Mouse (Mus musculus) liver, adult 2 months (tissue): ENCODE measurements at regions not wholly inside any gene's neighbourhood (a gene's known extent, or its start where the extent isn't known, plus 50 kb on each side); places are given as distances from the start of the nearest gene placed in this dataset.
A peak's percentile ranks its signal among the peaks of the same experiment; 100 is the strongest.

Source experiments
- DNase-seq: peaks from one replicate; pipeline ENCODE4 v3.0.0-alpha.2; 2011; ENCODE audit warnings: low read depth, low spot score; ENCODE audit errors: extremely low read depth
- H3K27ac ChIP-seq: fragments of 200-500 bp; replicated peaks from 2 replicates; pipeline ENCODE4 v1.5.1; 2012; ENCODE audit warnings: low read depth, mild to moderate bottlenecking, control low read depth, inconsistent platforms, low read length; ENCODE audit not compliant: insufficient read depth
- H3K27me3 ChIP-seq: fragments of 200-500 bp; 2 replicates; pipeline ENCODE4 v1.6.1; 2012; ENCODE audit warnings: mild to moderate bottlenecking, moderate library complexity, low read length, inconsistent platforms; ENCODE audit not compliant: control insufficient read depth, insufficient read depth
- H3K36me3 ChIP-seq: fragments of 200-500 bp; 2 replicates; pipeline ENCODE4 v1.6.1; 2012; ENCODE audit warnings: low read length, inconsistent platforms; ENCODE audit not compliant: control insufficient read depth, insufficient read depth
- H3K4me1 ChIP-seq: fragments of 200-500 bp; 2 replicates; pipeline ENCODE4 v1.6.1; 2011; ENCODE audit warnings: low read length; ENCODE audit not compliant: control insufficient read depth, insufficient read depth
- H3K4me3 ChIP-seq: fragments of 200-500 bp; 2 replicates; pipeline ENCODE4 v1.5.1; 2011; ENCODE audit warnings: low read depth, mild to moderate bottlenecking, control low read depth, low read length, moderate library complexity; ENCODE audit not compliant: insufficient read depth
- H3K79me2 ChIP-seq: fragments of 200-500 bp; 2 replicates; pipeline ENCODE4 v1.6.1; 2012; ENCODE audit warnings: inconsistent platforms, mild to moderate bottlenecking, low read length, moderate library complexity; ENCODE audit not compliant: control insufficient read depth, insufficient read depth
- H3K9ac ChIP-seq: fragments of 200-500 bp; 2 replicates; pipeline ENCODE4 v1.6.1; 2012; ENCODE audit warnings: low read depth, mild to moderate bottlenecking, control low read depth, inconsistent platforms, low read length
- CTCF ChIP-seq: fragments of 200-500 bp; IDR thresholded peaks from 2 replicates; pipeline ENCODE4 v1.5.1; 2011; ENCODE audit warnings: low read depth, low read length, control low read depth
- POLR2A ChIP-seq: fragments of 200-500 bp; IDR thresholded peaks from 2 replicates; pipeline ENCODE4 v1.6.1; 2011; ENCODE audit warnings: low read length, control low read depth; ENCODE audit not compliant: insufficient read depth; ENCODE audit errors: extremely low read depth
- WGBS: fragments of 180-500 bp; shearing (Covaris S2); methylation state at CpG from one replicate; pipeline ENCODE4 v1.1.7; 2018; 5-methylcytosine and 5-hydroxymethylcytosine counted together

DNA sequence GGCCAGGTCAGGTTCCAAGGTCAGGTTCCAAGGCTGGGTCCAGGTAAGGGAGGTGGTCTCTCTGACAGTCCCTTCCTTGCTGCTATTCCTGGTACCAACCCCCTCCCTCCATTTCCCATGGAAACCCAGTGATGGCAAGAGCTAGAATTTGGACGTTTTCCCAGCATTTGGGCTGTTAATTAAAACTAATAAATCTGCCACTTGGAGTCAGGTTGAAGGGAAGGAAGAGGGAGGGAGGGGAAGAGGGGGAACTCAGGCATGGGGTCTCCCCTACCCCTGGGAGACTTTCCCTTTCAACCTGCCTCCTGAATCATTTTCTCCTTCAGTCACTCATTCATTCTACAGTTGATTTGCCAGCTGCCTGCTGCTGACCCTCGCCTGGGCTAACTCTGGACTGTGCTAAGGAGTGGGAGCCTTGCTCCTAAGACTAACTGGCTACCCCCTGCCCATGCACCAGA, 179.5 kb downstream of the Tmem132e start:
- DNase-seq: no peak
- WGBS: 56% methylated on average over 2 of the region's 2 CpGs

DNA sequence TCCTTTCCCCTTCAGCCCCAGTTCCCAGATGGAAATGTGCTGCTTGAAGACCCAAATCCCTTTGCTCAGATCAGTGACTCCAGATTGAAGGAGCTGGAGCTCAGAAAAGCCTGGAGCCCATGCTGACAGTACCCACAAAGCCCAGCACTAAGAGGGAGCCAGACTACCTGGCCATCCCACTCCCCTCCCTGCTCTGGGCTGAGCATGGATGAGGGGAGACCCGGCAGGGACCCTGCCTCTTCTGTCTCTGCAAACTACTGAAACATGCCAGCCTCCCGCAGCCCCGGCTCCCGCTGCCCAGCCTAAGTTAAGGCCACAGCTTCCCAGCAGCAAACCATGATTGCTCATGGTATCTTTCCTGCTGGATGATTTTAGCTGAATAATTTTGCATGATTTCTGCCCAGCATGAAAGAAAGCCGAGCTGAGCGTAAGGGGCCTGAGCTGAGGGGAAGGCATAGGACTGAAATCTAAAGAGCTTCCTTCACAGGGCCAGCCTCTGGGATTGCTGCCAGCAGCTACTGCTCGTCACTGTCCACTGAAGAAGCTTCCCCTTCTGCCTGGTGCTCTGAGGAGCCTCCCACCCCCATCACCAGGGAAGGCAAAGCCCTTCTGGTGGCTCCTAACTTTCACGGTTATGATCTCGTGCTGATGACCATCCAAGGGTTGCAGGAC, 178.4 kb downstream of the Tmem132e start:
- WGBS: 63% methylated on average over 9 of the region's 9 CpGs
- TF ChIP-seq CTCF (no peak), POLR2A (no peak)
- no peaks in the 10 kb centered on the region for H3K36me3 ChIP-seq
- H3K4me1 ChIP-seq: peaks cover 7% of the 10 kb centered on the region; the same call in 1 of the 2 replicates
- H3K4me3 ChIP-seq: no peak overlapping the region
- DNase-seq: peak; percentile 30
- no peaks in the 10 kb centered on the region for H3K27me3 ChIP-seq
- H3K27ac ChIP-seq: peak overlapping the region; percentile 22
- no peak overlapping the region for H3K9ac ChIP-seq
- H3K79me2 ChIP-seq: no peaks in the 10 kb centered on the region

More for the DNA sequence above, 179.5 kb downstream of the Tmem132e start:
- no peak overlapping the region for H3K27ac ChIP-seq
- no peaks in the 10 kb centered on the region for H3K36me3 ChIP-seq
- no peaks in the 10 kb centered on the region for H3K79me2 ChIP-seq
- H3K9ac ChIP-seq: no peak overlapping the region
- no peak overlapping the region for H3K4me3 ChIP-seq
- no peak for TF ChIP-seq POLR2A
- no peak for TF ChIP-seq CTCF
- H3K27me3 ChIP-seq: no peaks in the 10 kb centered on the region
- peaks cover 7% of the 10 kb centered on the region; the same call in 1 of the 2 replicates for H3K4me1 ChIP-seq

- Histone ChIP-seq H3K27ac (peak overlapping the region; percentile 52), H3K9ac (no peak overlapping the region), H3K36me3 (no peaks in the 10 kb centered on the region), H3K27me3 (no peaks in the 10 kb centered on the region), H3K79me2 (no peaks in the 10 kb centered on the region), H3K4me3 (no peak overlapping the region), H3K4me1 (peaks cover 6% of the 10 kb centered on the region; the same call in 1 of the 2 replicates)
- peak; percentile 20 for DNase-seq
- 58% methylated on average over 4 of the region's 4 CpGs for WGBS
- TF ChIP-seq POLR2A (no peak), CTCF (no peak)
Observed at GRCm38 (mm10) chr11:82566092-82566491, 177.4 kb downstream of the Tmem132e start.

- no peaks in the 10 kb centered on the region for H3K79me2 ChIP-seq
- no peak overlapping the region for H3K9ac ChIP-seq
- DNase-seq: no peak
- WGBS: 65% methylated on average over 10 of the region's 10 CpGs
- peaks cover 2% of the 10 kb centered on the region; the same call in 1 of the 2 replicates for H3K4me1 ChIP-seq
- H3K27me3 ChIP-seq: no peaks in the 10 kb centered on the region
- TF ChIP-seq POLR2A (no peak), CTCF (no peak)
- H3K36me3 ChIP-seq: no peaks in the 10 kb centered on the region
- H3K4me3 ChIP-seq: no peak overlapping the region
- H3K27ac ChIP-seq: no peak overlapping the region
Observed at GRCm38 (mm10) chr11:82564181-82564580, 175.5 kb downstream of the Tmem132e start.

- H3K9ac ChIP-seq: no peak overlapping the region
- no peak for DNase-seq
- no peak overlapping the region for H3K4me3 ChIP-seq
- H3K27ac ChIP-seq: no peak overlapping the region
- peaks cover 3% of the 10 kb centered on the region; the same call in 1 of the 2 replicates for H3K27me3 ChIP-seq
- no peaks in the 10 kb centered on the region for H3K36me3 ChIP-seq
- TF ChIP-seq CTCF (no peak), POLR2A (no peak)
- no peaks in the 10 kb centered on the region for H3K79me2 ChIP-seq
- WGBS: 76% methylated on average over 3 of the region's 3 CpGs
- no peaks in the 10 kb centered on the region for H3K4me1 ChIP-seq
Observed at GRCm38 (mm10) chr11:82542028-82542427, 153.3 kb downstream of the Tmem132e start.

- H3K27ac ChIP-seq: no peak overlapping the region
- no peak for DNase-seq
- 71% methylated on average over 7 of the region's 7 CpGs for WGBS
- H3K36me3 ChIP-seq: no peaks in the 10 kb centered on the region
- no peak overlapping the region for H3K9ac ChIP-seq
- TF ChIP-seq POLR2A (no peak), CTCF (no peak)
- H3K4me1 ChIP-seq: no peaks in the 10 kb centered on the region
- no peaks in the 10 kb centered on the region for H3K79me2 ChIP-seq
- no peak overlapping the region for H3K4me3 ChIP-seq
- H3K27me3 ChIP-seq: peaks cover 3% of the 10 kb centered on the region; the same call in 1 of the 2 replicates
Observed at GRCm38 (mm10) chr11:82541376-82541775, 152.7 kb downstream of the Tmem132e start.
